Mouse (Mus musculus): ENCODE results near the gene Cyp26b1.

The Cyp26b1 gene

GRCm38 (mm10) chr6:84562948-84563347 is 30.8 kb downstream of the Cyp26b1 start:
- no peak for DNase-seq (ENCODE audit: low read depth, low spot score)

- no peak for DNase-seq (ENCODE audit: low read depth, low spot score)
Observed at GRCm38 (mm10) chr6:84561171-84561570, 32.5 kb downstream of the Cyp26b1 start.

- DNase-seq (ENCODE audit: low read depth, low spot score): no peak
Observed at GRCm38 (mm10) chr6:84549852-84550437, 43.8 kb downstream of the Cyp26b1 start.

- no peak for DNase-seq (ENCODE audit: low read depth, low spot score)
Observed at GRCm38 (mm10) chr6:84545428-84545827, 48.3 kb downstream of the Cyp26b1 start.

- DNase-seq (ENCODE audit: low read depth, low spot score): no peak
Observed at GRCm38 (mm10) chr6:84544359-84544758, 49.3 kb downstream of the Cyp26b1 start.

GRCm38 (mm10) chr6:84543516-84543915 is 50.2 kb downstream of the Cyp26b1 start:
- DNase-seq (ENCODE audit: low read depth, low spot score): no peak

GRCm38 (mm10) chr6:84539924-84540323 is 53.8 kb downstream of the Cyp26b1 start:
- DNase-seq (ENCODE audit: low read depth, low spot score): no peak

- DNase-seq (ENCODE audit: low read depth, low spot score): no peak
Observed at GRCm38 (mm10) chr6:84538681-84539080, 55.0 kb downstream of the Cyp26b1 start.

GRCm38 (mm10) chr6:84537611-84538197 is 56.0 kb downstream of the Cyp26b1 start:
- DNase-seq (ENCODE audit: low read depth, low spot score): no peak

GRCm38 (mm10) chr6:84534944-84535343 is 58.8 kb downstream of the Cyp26b1 start:
- no peak for DNase-seq (ENCODE audit: low read depth, low spot score)

GRCm38 (mm10) chr6:84529912-84530311 is 63.8 kb downstream of the Cyp26b1 start:
- no peak for DNase-seq (ENCODE audit: low read depth, low spot score)

- DNase-seq (ENCODE audit: low read depth, low spot score): no peak
Observed at GRCm38 (mm10) chr6:84524901-84525601, 68.7 kb downstream of the Cyp26b1 start.

Data from retina, adult 2 months (tissue).